Mouse (Mus musculus) heart, embryonic 16.5 days (tissue): ENCODE measurements at regions not wholly inside any gene's neighbourhood (a gene's known extent, or its start where the extent isn't known, plus 50 kb on each side); places are given as distances from the start of the nearest gene placed in this dataset.

ENCODE experiments used
- ATAC-seq: fragments of 200-750 bp; cut with Nextera tagmentation; replicated peaks from 2 replicates; pipeline ENCODE4 v1.8.0; 2017; ENCODE audit warnings: moderate number of reproducible peaks; ENCODE audit not compliant: insufficient read depth, low FRiP score; ENCODE audit errors: extremely low read depth
- H3K27ac ChIP-seq: fragments of 300-500 bp; sonication (generic); 2 replicates; pipeline ENCODE4 v1.5.1; 2014; ENCODE audit warnings: mild to moderate bottlenecking, low read length, control low read depth, moderate library complexity
- H3K27me3 ChIP-seq: fragments of 300-500 bp; sonication (generic); 2 replicates; pipeline ENCODE4 v1.6.1; 2014; ENCODE audit warnings: low read length, mixed read lengths; ENCODE audit not compliant: control insufficient read depth, insufficient read depth
- H3K36me3 ChIP-seq: fragments of 300-500 bp; sonication (generic); 2 replicates; pipeline ENCODE4 v1.6.1; 2014; ENCODE audit not compliant: control insufficient read depth, insufficient read depth
- H3K4me1 ChIP-seq: fragments of 300-500 bp; sonication (generic); 2 replicates; pipeline ENCODE4 v1.6.1; 2014; ENCODE audit warnings: low read length, mixed read lengths; ENCODE audit not compliant: control insufficient read depth, insufficient read depth
- H3K4me2 ChIP-seq: fragments of 300-500 bp; sonication (generic); 2 replicates; pipeline ENCODE4 v1.6.1; 2014; ENCODE audit warnings: low read depth, mild to moderate bottlenecking, control low read depth, low read length
- H3K4me3 ChIP-seq: fragments of 300-500 bp; sonication (generic); 2 replicates; pipeline ENCODE4 v1.5.1; 2014; ENCODE audit warnings: mild to moderate bottlenecking, control low read depth, low read length
- H3K9ac ChIP-seq: fragments of 300-500 bp; sonication (generic); 2 replicates; pipeline ENCODE4 v1.6.1; 2014; ENCODE audit warnings: low read length, control low read depth
- H3K9me3 ChIP-seq: fragments of 300-500 bp; sonication (generic); replicated peaks from 2 replicates; pipeline ENCODE4 v1.6.1; 2016; ENCODE audit warnings: low read length; ENCODE audit not compliant: control insufficient read depth
- WGBS: fragments of 180-500 bp; shearing (Covaris S2); extraction: QIAGEN DNeasy Blood & Tissue Kit; methylation state at CpG from one replicate; pipeline ENCODE4 v1.1.7; 2014; 5-methylcytosine and 5-hydroxymethylcytosine counted together

DNA sequence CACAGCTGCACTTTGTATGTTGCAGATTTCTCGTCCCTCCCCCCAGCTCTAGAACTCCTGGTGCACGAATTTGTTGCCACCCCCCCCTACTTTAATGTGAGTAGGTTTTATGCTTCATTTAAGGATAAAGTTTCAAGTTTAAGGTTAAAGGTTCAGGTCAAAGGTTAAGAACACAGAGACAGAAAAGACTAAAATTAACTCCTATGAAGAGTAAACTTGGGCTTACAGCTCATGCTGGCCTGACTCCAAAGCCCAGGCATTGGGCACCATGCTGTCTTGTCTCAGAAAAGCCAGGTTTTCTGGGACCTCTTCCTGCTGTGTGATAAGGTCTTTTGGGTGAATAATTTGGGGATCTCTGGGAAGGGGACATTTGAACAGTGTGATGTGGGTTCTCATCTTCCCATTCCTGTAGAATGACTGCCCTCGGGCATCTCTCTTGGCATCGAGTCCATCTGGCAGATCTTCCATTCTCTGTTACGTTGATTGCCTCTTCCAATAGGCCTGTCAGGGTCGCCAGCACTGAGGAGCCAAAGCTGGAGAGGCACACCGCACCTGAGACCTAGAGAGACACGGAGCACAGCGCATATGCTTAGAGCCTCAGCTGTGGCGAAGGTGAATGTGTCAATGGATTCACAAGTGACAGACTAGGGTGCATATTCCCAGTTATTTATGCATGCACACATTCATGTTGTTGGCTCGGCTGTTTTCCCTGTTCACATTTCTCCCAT is 466.1 kb downstream of the Cd83 start:
- no peaks in the 10 kb centered on the region for H3K27me3 ChIP-seq
- H3K9ac ChIP-seq = no peak overlapping the region
- no peaks in the 10 kb centered on the region for H3K36me3 ChIP-seq
- no peak overlapping the region for H3K4me2 ChIP-seq
- no peak for ATAC-seq
- WGBS = 91% methylated on average over 11 of the region's 11 CpGs
- peaks cover 21% of the 10 kb centered on the region for H3K4me1 ChIP-seq
- H3K9me3 ChIP-seq = no peaks in the 10 kb centered on the region
- H3K4me3 ChIP-seq = no peak overlapping the region
- no peak overlapping the region for H3K27ac ChIP-seq

- H3K4me2 ChIP-seq = no peak overlapping the region
- 83% methylated on average over 1 of the region's 1 CpGs for WGBS
- H3K9ac ChIP-seq = no peak overlapping the region
- H3K27me3 ChIP-seq = no peaks in the 10 kb centered on the region
- no peak for ATAC-seq
- H3K4me1 ChIP-seq = peaks cover 21% of the 10 kb centered on the region
- no peaks in the 10 kb centered on the region for H3K36me3 ChIP-seq
- H3K9me3 ChIP-seq = no peaks in the 10 kb centered on the region
- no peak overlapping the region for H3K27ac ChIP-seq
- H3K4me3 ChIP-seq = no peak overlapping the region
Measured at GRCm38 (mm10) chr13:44251503-44251902, 466.9 kb downstream of the Cd83 start.

DNA sequence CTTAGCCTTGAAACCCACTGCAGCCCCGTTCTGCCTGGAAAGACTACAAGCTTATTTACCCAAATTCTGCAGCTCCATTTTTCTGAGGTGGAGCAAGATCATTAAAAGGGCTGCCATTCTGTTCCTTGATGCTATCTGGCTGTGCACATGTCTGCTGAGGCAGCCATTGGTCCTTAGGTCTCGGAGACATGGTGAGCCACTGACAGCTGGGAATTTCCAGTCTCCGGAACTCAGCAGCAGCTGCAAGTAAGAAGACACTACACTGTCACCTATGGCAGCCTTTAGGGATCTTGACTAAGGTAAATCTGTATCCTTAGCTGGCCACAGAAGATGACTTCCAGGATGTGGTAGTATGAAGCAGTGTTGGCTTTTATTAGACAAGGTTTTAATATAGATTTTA is 467.9 kb downstream of the Cd83 start:
- Histone ChIP-seq H3K4me3 (no peak overlapping the region), H3K4me2 (no peak overlapping the region), H3K9me3 (no peaks in the 10 kb centered on the region), H3K9ac (no peak overlapping the region), H3K27me3 (no peaks in the 10 kb centered on the region), H3K36me3 (no peaks in the 10 kb centered on the region), H3K27ac (no peak overlapping the region), H3K4me1 (peaks cover 14% of the 10 kb centered on the region)
- 61% methylated on average over 3 of the region's 3 CpGs for WGBS
- ATAC-seq = no peak

DNA sequence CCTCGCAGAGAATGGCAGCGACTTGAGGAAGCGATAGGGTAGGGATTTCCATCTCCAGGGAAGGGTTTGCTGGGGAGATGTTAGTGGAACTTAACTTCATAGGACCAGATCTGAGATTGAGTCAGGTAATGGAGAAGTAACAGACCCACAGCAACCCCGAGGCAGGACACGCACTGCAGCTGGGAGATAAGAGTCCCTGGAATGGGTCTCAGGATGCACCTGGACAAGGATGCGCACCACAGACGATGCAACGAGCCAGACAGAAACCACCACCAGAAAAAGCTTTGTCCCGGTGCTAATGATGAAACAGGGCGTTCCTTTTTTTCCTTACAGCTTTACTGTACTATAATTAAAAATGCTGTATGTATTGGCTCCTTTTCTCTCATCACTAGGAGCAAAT is 470.9 kb upstream of the Jarid2 start:
- Histone ChIP-seq H3K36me3 (no peaks in the 10 kb centered on the region), H3K4me1 (no peaks in the 10 kb centered on the region), H3K9ac (no peak overlapping the region), H3K4me3 (no peak overlapping the region), H3K27me3 (no peaks in the 10 kb centered on the region), H3K4me2 (no peak overlapping the region), H3K27ac (no peak overlapping the region), H3K9me3 (no peaks in the 10 kb centered on the region)
- WGBS = 70% methylated on average over 10 of the region's 10 CpGs
- no peak for ATAC-seq

DNA sequence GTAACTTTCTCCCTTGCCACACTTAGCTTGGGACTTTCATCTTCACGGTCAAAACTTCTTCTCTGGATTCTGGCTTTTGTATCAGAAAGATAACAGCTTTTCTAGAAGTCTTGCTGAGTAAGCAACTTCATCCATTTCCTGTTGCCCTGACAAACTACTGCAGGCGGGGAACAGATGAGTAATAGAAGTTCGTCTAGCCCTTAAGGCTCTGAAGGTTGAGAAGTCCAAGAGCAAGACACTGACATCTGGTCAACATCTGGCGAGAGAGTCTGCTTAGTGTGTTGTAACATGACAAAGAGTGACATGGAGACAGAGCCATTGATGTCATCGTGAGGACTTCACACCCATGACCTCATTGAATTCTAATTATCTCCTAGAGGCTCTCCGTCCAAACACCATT is 469.2 kb upstream of the Jarid2 start:
- ATAC-seq = no peak
- Histone ChIP-seq H3K4me3 (no peak overlapping the region), H3K4me1 (no peaks in the 10 kb centered on the region), H3K36me3 (no peaks in the 10 kb centered on the region), H3K9me3 (no peaks in the 10 kb centered on the region), H3K27me3 (no peaks in the 10 kb centered on the region), H3K9ac (no peak overlapping the region), H3K4me2 (no peak overlapping the region), H3K27ac (no peak overlapping the region)
- WGBS = 56% methylated on average over 6 of the region's 6 CpGs

DNA sequence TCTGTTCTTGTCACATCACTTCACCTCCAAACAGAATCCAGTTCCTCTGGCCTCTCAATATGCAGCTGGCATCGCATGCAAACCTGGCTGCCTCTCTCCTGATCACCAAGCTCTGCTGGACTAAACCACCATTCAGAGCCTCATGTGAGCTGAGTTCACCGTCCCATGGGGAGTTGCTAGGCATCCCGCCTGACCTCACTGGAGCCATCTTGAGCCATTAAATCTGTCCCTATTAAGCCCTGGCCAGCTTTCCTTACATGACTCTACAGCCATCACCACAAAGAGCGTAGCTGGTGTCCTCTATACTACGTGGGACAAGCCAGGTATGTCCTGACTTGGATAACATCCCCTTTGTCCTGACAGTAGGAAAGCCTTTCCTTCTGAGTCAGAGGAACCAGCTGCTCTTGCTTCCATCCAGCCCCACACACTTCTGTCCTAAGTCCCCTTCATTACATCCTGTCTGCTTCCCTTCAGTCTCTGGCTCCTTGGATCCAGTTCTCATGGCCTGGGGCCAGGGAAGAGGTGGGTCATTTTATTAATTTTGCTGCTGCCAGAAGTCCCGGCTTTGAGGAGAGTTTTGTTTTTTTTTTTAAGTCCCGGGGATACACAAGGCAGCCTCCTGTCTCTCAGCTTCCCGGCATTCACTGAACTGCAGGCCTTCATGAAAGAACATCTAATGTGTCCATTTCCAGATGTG is 468.5 kb upstream of the Jarid2 start:
- ATAC-seq = no peak
- Histone ChIP-seq H3K36me3 (no peaks in the 10 kb centered on the region), H3K9me3 (no peaks in the 10 kb centered on the region), H3K4me3 (no peak overlapping the region), H3K4me2 (no peak overlapping the region), H3K4me1 (no peaks in the 10 kb centered on the region), H3K27ac (peak overlapping the region; percentile 59), H3K9ac (no peak overlapping the region), H3K27me3 (no peaks in the 10 kb centered on the region)
- 68% methylated on average over 8 of the region's 8 CpGs for WGBS

- no peaks in the 10 kb centered on the region for H3K27me3 ChIP-seq
- no peak for ATAC-seq
- H3K4me3 ChIP-seq = no peak overlapping the region
- no peak overlapping the region for H3K4me2 ChIP-seq
- no peaks in the 10 kb centered on the region for H3K9me3 ChIP-seq
- no peak overlapping the region for H3K27ac ChIP-seq
- no peak overlapping the region for H3K9ac ChIP-seq
- no peaks in the 10 kb centered on the region for H3K4me1 ChIP-seq
- WGBS = 77% methylated on average over 16 of the region's 16 CpGs
- no peaks in the 10 kb centered on the region for H3K36me3 ChIP-seq
Measured at GRCm38 (mm10) chr13:44272746-44273524, 456.3 kb upstream of the Jarid2 start.

GRCm38 (mm10) chr13:44277952-44278351 is 451.3 kb upstream of the Jarid2 start:
- ATAC-seq = no peak
- WGBS = 84% methylated on average over 3 of the region's 3 CpGs
- Histone ChIP-seq H3K9me3 (no peaks in the 10 kb centered on the region), H3K27me3 (no peaks in the 10 kb centered on the region), H3K4me3 (no peak overlapping the region), H3K36me3 (no peaks in the 10 kb centered on the region), H3K27ac (no peak overlapping the region), H3K9ac (no peak overlapping the region), H3K4me1 (peaks cover 5% of the 10 kb centered on the region), H3K4me2 (no peak overlapping the region)

DNA sequence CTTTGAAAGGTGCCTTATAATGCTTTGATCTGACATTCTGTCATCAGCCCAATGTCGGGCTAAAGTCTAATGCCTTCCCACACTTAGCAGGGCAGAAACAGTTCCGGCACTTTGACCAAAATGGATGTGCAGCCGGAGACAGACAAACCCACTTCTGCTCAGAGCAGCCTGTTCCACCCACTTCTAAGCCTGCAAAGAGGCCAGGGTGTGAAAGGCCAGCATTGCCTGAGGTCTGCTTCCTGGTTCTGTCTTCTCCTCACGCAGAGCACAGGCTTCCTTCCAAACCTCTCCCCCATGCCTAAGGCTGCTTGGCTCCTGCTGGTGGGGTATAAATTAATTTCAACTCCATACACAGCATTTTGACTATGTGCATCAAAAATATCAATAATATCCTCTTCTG is 450.2 kb upstream of the Jarid2 start:
- H3K9ac ChIP-seq = no peak overlapping the region
- H3K4me2 ChIP-seq = no peak overlapping the region
- H3K36me3 ChIP-seq = no peaks in the 10 kb centered on the region
- no peak for ATAC-seq
- no peak overlapping the region for H3K4me3 ChIP-seq
- 42% methylated on average over 4 of the region's 4 CpGs for WGBS
- no peaks in the 10 kb centered on the region for H3K9me3 ChIP-seq
- peaks cover 5% of the 10 kb centered on the region for H3K4me1 ChIP-seq
- no peaks in the 10 kb centered on the region for H3K27me3 ChIP-seq
- no peak overlapping the region for H3K27ac ChIP-seq
